Mouse (Mus musculus) embryonic facial prominence, embryonic 10.5 days (tissue): ENCODE data around the gene Ccdc182. TPM values are rescaled to one million over a fixed set of nuclear protein-coding genes. Genes with fewer than 3 reads are reported as not detected.

ENCODE experiments used
- polyA plus RNA-seq: library from polyadenylated mRNA; unstranded; fragments of >200 nt; fragmentation: Nextera tagmentation; extraction: Ambion mirVana; gene quantifications from 2 replicates; pipeline ENCODE4 v1.2.1, GENCODE M21; 2016

Ccdc182 gene
- polyA plus RNA-seq, 1 experiment from 2014 or later = 1.7 TPM

Other genes starting within 250 kb of the Ccdc182 start
- gene Srsf1, start 246.7 kb upstream of the Ccdc182 start, polyA plus RNA-seq = 402 and 405 TPM in 2 replicates
- gene Vezf1, start 225.8 kb upstream of the Ccdc182 start, polyA plus RNA-seq = 59.4 and 60.0 TPM in 2 replicates
- 20.8 and 21.9 TPM in 2 replicates for gene Cuedc1, start 196.0 kb upstream of the Ccdc182 start, polyA plus RNA-seq
- 60.4 and 71.7 TPM in 2 replicates for gene Mrps23, start 89.7 kb upstream of the Ccdc182 start, polyA plus RNA-seq